Mouse (Mus musculus) hindbrain, embryonic 16.5 days (tissue): ENCODE measurements at regions not wholly inside any gene's neighbourhood (a gene's known extent, or its start where the extent isn't known, plus 50 kb on each side); places are given as distances from the start of the nearest gene placed in this dataset.

ENCODE experiments used
- ATAC-seq: fragments of 200-750 bp; cut with Nextera tagmentation; 2 replicates; pipeline ENCODE4 v1.8.0; 2017; ENCODE audit warnings: moderate TSS enrichment, moderate library complexity
- H3K27ac ChIP-seq: fragments of 300-500 bp; sonication (generic); 2 replicates; pipeline ENCODE4 v1.5.1; 2014; ENCODE audit warnings: low read depth, mild to moderate bottlenecking, control low read depth, low read length, moderate library complexity
- H3K27me3 ChIP-seq: fragments of 300-500 bp; sonication (generic); replicated peaks from 2 replicates; pipeline ENCODE4 v1.6.1; 2014; ENCODE audit warnings: low read length; ENCODE audit not compliant: control insufficient read depth, insufficient read depth
- H3K36me3 ChIP-seq: fragments of 300-500 bp; sonication (generic); 2 replicates; pipeline ENCODE4 v1.6.1; 2014; ENCODE audit warnings: mild to moderate bottlenecking, low read length, moderate library complexity, mixed read lengths; ENCODE audit not compliant: control insufficient read depth, insufficient read depth
- H3K4me1 ChIP-seq: fragments of 300-500 bp; sonication (generic); 2 replicates; pipeline ENCODE4 v1.6.1; 2014; ENCODE audit warnings: low read depth, low read length; ENCODE audit not compliant: control insufficient read depth, insufficient read depth
- H3K4me2 ChIP-seq: fragments of 300-500 bp; sonication (generic); 2 replicates; pipeline ENCODE4 v1.6.1; 2014; ENCODE audit warnings: mild to moderate bottlenecking, low read length, control low read depth, moderate library complexity
- H3K4me3 ChIP-seq: fragments of 300-500 bp; sonication (generic); 2 replicates; pipeline ENCODE4 v1.5.1; 2014; ENCODE audit warnings: mild to moderate bottlenecking, low read length, control low read depth, moderate library complexity
- H3K9ac ChIP-seq: fragments of 300-500 bp; sonication (generic); 2 replicates; pipeline ENCODE4 v1.6.1; 2014; ENCODE audit warnings: low read depth, mild to moderate bottlenecking, control low read depth, low read length, moderate library complexity
- H3K9me3 ChIP-seq: fragments of 300-500 bp; sonication (generic); 2 replicates; pipeline ENCODE4 v1.6.1; 2014; ENCODE audit warnings: mild to moderate bottlenecking, low read length, moderate library complexity; ENCODE audit not compliant: control insufficient read depth
- WGBS: fragments of 180-500 bp; shearing (Covaris S2); extraction: QIAGEN DNeasy Blood & Tissue Kit; methylation state at CpG from one replicate; pipeline ENCODE4 v1.1.7; 2014; 5-methylcytosine and 5-hydroxymethylcytosine counted together

GRCm38 (mm10) chr11:63510611-63511010 is 381.8 kb downstream of the Pmp22 start:
- WGBS: 92% methylated on average over 7 of the region's 7 CpGs
- Histone ChIP-seq H3K4me1 (no peaks in the 10 kb centered on the region), H3K27ac (no peak overlapping the region), H3K9me3 (no peaks in the 10 kb centered on the region), H3K4me2 (no peak overlapping the region), H3K4me3 (no peak overlapping the region), H3K27me3 (no peaks in the 10 kb centered on the region), H3K36me3 (no peaks in the 10 kb centered on the region), H3K9ac (no peak overlapping the region)
- ATAC-seq: no peak

DNA sequence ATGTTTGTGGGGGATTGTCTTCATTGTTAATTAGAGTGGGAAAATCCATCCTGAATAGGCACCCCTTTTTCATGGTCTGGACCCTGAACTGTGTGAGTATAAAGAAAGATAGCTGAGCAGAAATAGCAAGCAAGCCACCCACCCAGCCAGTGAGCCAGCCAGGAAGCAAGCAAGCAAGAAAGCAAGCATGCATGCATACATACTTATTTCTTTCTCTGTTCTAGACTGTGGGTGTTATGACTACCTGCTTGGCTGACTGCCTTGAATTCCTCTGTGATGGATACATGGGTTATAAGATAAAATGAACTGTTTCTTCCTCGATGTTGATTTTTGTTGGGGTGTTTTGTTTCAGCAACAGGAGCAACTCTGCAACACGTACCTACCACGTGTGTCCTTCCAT is 385.8 kb downstream of the Pmp22 start:
- Histone ChIP-seq H3K9ac (no peak overlapping the region), H3K9me3 (no peaks in the 10 kb centered on the region), H3K36me3 (no peaks in the 10 kb centered on the region), H3K4me2 (no peak overlapping the region), H3K4me1 (peaks cover 5% of the 10 kb centered on the region; the same call in 1 of the 2 replicates), H3K27ac (no peak overlapping the region), H3K27me3 (no peaks in the 10 kb centered on the region), H3K4me3 (no peak overlapping the region)
- 91% methylated on average over 3 of the region's 3 CpGs for WGBS
- ATAC-seq: no peak

DNA sequence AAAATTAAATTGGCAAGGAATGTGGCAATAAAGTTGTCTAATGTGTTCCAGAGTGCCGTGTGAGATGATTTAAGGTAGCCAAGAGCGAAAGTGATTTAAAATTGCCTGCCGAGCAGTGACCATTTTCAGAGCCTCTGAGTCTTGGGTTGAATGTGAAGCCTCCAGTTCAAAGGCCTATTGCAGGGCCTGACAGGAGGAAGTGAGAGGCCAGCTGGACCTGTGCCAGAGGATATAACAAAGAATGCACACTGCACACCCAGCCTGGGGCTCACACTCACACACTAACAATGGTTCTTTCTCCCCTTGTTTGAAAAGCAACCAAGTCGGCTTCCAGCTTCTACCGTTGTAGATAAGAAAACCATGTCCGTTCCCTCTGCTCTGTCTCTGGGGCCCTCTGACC is 390.1 kb downstream of the Pmp22 start:
- Histone ChIP-seq H3K4me1 (peaks cover 5% of the 10 kb centered on the region; the same call in 1 of the 2 replicates), H3K27ac (no peak overlapping the region), H3K36me3 (no peaks in the 10 kb centered on the region), H3K27me3 (no peaks in the 10 kb centered on the region), H3K4me2 (peak overlapping the region; percentile 3; the same call in 1 of the 2 replicates), H3K4me3 (no peak overlapping the region), H3K9me3 (no peaks in the 10 kb centered on the region), H3K9ac (no peak overlapping the region)
- 0 out of 2 replicates have a peak, but pooled peaks have one; percentile 71 for ATAC-seq
- 27% methylated on average over 6 of the region's 6 CpGs for WGBS

GRCm38 (mm10) chr11:63524254-63524653 is 395.5 kb downstream of the Pmp22 start:
- H3K27me3 ChIP-seq: no peaks in the 10 kb centered on the region
- H3K9ac ChIP-seq: no peak overlapping the region
- H3K4me1 ChIP-seq: no peaks in the 10 kb centered on the region
- 67% methylated on average over 7 of the region's 7 CpGs for WGBS
- no peak overlapping the region for H3K27ac ChIP-seq
- no peak overlapping the region for H3K4me3 ChIP-seq
- H3K4me2 ChIP-seq: no peak overlapping the region
- H3K36me3 ChIP-seq: no peaks in the 10 kb centered on the region
- no peak for ATAC-seq
- no peaks in the 10 kb centered on the region for H3K9me3 ChIP-seq

- H3K9ac ChIP-seq: no peak overlapping the region
- no peaks in the 10 kb centered on the region for H3K9me3 ChIP-seq
- ATAC-seq: no peak
- no peaks in the 10 kb centered on the region for H3K27me3 ChIP-seq
- H3K36me3 ChIP-seq: no peaks in the 10 kb centered on the region
- no peak overlapping the region for H3K4me3 ChIP-seq
- no peaks in the 10 kb centered on the region for H3K4me1 ChIP-seq
- whole genome bisulfite sequencing: 60% methylated on average over 12 of the region's 12 CpGs
- no peak overlapping the region for H3K27ac ChIP-seq
- H3K4me2 ChIP-seq: no peak overlapping the region
Observed at GRCm38 (mm10) chr11:63525431-63525830, 396.6 kb downstream of the Pmp22 start.

GRCm38 (mm10) chr11:63525956-63526355 is 396.1 kb downstream of the Hs3st3b1 start:
- no peak overlapping the region for H3K4me3 ChIP-seq
- H3K27ac ChIP-seq: no peak overlapping the region
- H3K4me2 ChIP-seq: no peak overlapping the region
- no peaks in the 10 kb centered on the region for H3K9me3 ChIP-seq
- no peak for ATAC-seq
- WGBS: 79% methylated on average over 3 of the region's 3 CpGs
- H3K9ac ChIP-seq: no peak overlapping the region
- H3K27me3 ChIP-seq: no peaks in the 10 kb centered on the region
- H3K4me1 ChIP-seq: no peaks in the 10 kb centered on the region
- no peaks in the 10 kb centered on the region for H3K36me3 ChIP-seq

- no peak overlapping the region for H3K9ac ChIP-seq
- no peak for ATAC-seq
- no peaks in the 10 kb centered on the region for H3K9me3 ChIP-seq
- H3K36me3 ChIP-seq: no peaks in the 10 kb centered on the region
- 73% methylated on average over 5 of the region's 5 CpGs for WGBS
- H3K4me3 ChIP-seq: no peak overlapping the region
- no peaks in the 10 kb centered on the region for H3K4me1 ChIP-seq
- H3K27ac ChIP-seq: no peak overlapping the region
- no peaks in the 10 kb centered on the region for H3K27me3 ChIP-seq
- no peak overlapping the region for H3K4me2 ChIP-seq
Observed at GRCm38 (mm10) chr11:63532752-63533151, 389.3 kb downstream of the Hs3st3b1 start.

- Histone ChIP-seq H3K9me3 (no peaks in the 10 kb centered on the region), H3K36me3 (no peaks in the 10 kb centered on the region), H3K27me3 (no peaks in the 10 kb centered on the region), H3K4me3 (no peak overlapping the region), H3K9ac (no peak overlapping the region), H3K4me1 (no peaks in the 10 kb centered on the region), H3K4me2 (no peak overlapping the region), H3K27ac (no peak overlapping the region)
- 41% methylated on average over 4 of the region's 4 CpGs for WGBS
- no peak for ATAC-seq
Observed at GRCm38 (mm10) chr11:63533555-63534200, 388.4 kb downstream of the Hs3st3b1 start.

- Histone ChIP-seq H3K4me3 (no peak overlapping the region), H3K27ac (no peak overlapping the region), H3K27me3 (no peaks in the 10 kb centered on the region), H3K4me2 (no peak overlapping the region), H3K36me3 (no peaks in the 10 kb centered on the region), H3K9me3 (no peaks in the 10 kb centered on the region), H3K4me1 (no peaks in the 10 kb centered on the region), H3K9ac (no peak overlapping the region)
- ATAC-seq: no peak
- WGBS: 70% methylated on average over 3 of the region's 3 CpGs
Observed at GRCm38 (mm10) chr11:63537693-63538092, 384.4 kb downstream of the Hs3st3b1 start.
